Mouse (Mus musculus): ENCODE data around the gene Mettl21a.
"Not testable (repeated sequence)": the region's sequence is repeated elsewhere in the genome, so short reads cannot be mapped to it uniquely, and the experiment has no call there.

Mettl21a gene

DNA sequence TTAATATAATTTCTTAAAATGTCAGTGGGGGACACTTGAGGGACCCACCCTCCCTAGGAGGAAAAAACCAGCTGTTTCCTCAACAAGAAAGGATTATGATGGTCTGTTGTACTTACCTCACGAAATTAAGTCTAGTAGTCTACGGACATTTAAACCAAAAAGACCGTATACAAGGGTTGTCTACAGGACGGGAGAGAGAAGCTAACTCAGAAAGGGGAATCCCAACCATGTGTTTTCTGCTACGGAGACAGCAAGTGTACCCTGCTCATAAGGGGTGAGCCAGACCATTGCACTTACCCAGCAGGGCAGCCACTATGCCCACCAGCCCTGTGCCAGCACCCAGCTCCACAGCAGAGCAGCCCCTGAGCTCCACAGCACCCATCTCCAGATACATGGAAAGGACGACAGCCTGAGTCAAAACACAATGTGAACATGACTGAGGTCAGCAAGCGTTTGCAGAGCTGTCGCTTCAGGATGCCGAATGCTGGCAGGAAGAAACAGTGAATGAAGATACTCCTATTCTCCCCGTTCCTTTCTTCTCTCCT, 2.2 kb downstream of the Mettl21a start:
- DNase-seq (ENCODE audit: low spot score) = no peak

DNA sequence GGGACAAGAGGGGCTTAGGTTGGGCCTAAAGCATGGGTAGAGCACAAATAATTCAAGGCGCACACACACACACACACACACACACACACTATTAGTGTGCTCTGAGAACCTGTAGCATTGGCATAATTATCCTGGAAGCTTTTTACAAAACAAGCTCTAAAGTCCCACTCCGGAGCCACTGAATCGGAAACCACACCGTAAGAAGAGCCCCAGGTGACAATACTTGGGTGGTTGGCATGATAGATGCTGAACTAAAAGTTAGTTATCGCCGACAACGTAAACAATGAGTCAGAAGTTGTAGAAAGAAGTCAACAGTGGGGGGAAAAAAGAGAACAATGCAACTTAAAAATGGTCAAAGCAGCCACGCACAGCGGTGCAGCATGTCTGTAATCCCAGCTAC, 2.7 kb downstream of the Mettl21a start:
- no peak for DNase-seq (ENCODE audit: low spot score)

DNA sequence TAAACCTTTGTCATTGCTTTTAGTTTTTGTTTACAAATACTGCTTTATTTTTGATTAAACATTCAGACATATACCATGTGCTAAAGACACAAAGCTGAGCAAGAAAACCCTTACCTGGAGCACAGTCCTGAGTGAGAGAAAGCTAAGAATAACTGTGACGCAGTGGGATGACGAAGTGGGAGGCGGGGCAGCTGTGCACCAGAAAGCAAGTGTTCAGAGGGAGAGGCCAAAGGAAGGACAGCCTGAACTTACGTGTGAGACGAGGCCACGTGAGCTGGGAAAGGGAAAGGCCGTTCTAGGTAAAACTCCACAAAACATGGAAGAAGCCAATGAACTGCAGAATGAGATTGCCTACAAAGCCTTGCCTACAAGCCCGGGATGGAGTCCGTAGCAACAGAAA, 7.1 kb downstream of the Mettl21a start:
- no peak for DNase-seq (ENCODE audit: low spot score)

DNA sequence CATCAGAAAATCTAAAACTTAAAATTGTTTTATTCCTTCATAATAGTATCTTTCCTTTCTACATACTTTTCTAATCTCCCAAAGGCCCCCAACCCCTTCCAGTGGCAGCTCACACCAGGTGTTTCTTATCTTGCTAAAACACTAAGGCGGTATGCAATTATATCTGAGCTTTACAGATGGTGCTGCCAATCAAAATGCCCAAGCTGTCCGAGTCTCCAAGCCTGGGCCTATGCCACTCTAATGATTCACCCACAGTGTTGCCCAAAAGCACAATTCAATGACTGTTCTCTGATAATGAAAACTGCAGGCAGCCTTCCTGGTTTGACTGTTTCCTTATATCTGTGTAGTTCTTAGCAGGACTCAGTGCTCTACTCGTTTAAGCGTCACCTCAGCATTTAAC, 7.9 kb downstream of the Mettl21a start:
- no peak for DNase-seq (ENCODE audit: low spot score)

DNA sequence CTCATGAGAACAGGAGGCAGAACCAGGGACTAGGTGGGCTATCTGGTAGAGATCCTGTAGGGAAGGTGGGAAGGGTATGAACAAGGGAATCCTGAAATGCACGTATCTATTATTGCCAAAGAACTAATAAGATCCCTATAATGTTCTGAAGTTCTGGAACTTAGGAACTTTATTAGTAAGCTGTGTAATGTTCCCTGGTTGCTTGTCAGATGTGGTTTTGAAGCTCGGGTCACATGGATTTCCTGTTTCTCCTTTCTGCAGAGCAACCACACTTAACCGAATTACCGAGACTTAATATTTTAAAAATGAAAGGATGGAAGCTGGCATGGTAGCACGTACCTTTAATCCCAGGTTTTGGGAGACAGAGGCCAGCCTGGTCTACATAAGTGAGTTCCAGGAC, 13.7 kb downstream of the Mettl21a start:
- DNase-seq (ENCODE audit: low spot score) = no peak

- DNase-seq (ENCODE audit: low spot score) = no peak
These were observed 15.7 kb downstream of the Mettl21a start for GRCm38 (mm10) chr1:64601242-64601842.

GRCm38 (mm10) chr1:64600413-64601077, 16.5 kb downstream of the Mettl21a start:
- DNase-seq (ENCODE audit: low spot score) = no peak

- no peak for DNase-seq (ENCODE audit: low spot score)
These were observed 18.1 kb downstream of the Mettl21a start for GRCm38 (mm10) chr1:64598926-64599325.

GRCm38 (mm10) chr1:64578801-64579200, 38.2 kb downstream of the Mettl21a start:
- DNase-seq (ENCODE audit: low spot score) = no peak

- DNase-seq (ENCODE audit: low spot score) = not testable (repeated sequence)
These were observed 39.1 kb downstream of the Mettl21a start for GRCm38 (mm10) chr1:64577911-64578310.

DNA sequence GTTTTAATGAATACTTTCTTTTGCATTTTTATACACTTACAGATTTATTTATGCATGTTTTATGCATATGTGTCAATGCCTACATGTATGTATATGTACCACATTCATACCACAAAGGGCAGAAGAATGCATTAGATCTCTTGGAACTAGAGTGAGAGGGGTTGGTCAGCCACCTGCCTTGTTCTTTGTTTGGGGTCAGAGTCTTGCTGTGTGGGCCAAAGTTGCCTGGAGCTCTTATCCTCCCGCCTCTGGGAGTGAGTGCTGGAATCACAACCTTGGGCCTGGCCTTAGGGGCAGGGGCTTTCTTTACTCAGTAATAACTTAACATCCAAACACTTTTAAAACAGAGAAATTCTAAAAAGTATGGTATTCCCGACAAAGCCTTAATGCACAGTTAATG, 40.3 kb downstream of the Mettl21a start:
- no peak for DNase-seq (ENCODE audit: low spot score)

GRCm38 (mm10) chr1:64576022-64576421, 41.0 kb downstream of the Mettl21a start:
- no peak for DNase-seq (ENCODE audit: low spot score)

DNA sequence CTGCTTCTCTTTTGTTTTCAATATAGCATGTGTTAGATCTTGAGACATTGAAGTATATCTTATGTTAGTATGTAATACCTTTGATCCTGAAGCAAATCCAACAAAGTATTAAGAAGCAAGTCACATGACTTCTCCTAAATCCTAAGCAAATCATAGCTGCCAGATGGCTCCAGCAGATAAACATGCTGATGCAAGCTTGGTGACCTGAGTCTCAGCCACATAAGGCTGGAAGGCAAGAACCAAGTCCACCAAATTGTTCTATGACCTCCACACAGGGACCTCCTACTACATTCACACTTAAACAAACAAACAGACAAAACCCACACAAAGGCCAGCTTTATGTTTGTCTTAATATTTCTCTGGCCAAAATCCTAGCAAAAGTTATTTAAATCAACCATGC, 48.8 kb downstream of the Mettl21a start:
- DNase-seq (ENCODE audit: low spot score) = no peak

DNA sequence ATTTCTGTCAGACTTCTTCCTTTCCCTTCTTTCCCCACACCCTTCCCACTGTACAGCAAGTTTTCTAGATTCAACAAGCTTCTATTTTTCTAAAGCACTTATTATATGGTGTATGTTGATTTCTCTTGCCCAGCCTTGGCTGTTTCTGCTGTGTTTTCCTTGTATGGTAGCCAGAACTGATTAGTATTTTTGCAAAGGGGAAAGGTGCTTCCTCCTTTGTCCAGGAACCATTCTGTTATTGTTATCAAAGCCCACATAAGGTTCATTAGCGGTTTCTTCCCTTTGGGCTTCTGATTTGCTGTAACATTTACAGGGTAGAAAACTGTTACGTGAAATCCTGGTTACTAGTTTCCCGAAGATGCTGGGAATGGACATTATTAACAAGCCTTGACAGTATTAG, 56.9 kb downstream of the Mettl21a start:
- DNase-seq (ENCODE audit: low spot score) = no peak

Data from testis, postnatal 14 days (tissue).